Mouse (Mus musculus): ENCODE results near the gene Syngr1. TPM values are rescaled to one million over a fixed set of nuclear protein-coding genes. Genes with fewer than 3 reads are reported as not detected.
A peak's percentile ranks its signal among the peaks of the same experiment; 100 is the strongest.

Syngr1 gene
- total RNA-seq, 2 experiments from 2014 or later: 362 to 374 TPM

DNA sequence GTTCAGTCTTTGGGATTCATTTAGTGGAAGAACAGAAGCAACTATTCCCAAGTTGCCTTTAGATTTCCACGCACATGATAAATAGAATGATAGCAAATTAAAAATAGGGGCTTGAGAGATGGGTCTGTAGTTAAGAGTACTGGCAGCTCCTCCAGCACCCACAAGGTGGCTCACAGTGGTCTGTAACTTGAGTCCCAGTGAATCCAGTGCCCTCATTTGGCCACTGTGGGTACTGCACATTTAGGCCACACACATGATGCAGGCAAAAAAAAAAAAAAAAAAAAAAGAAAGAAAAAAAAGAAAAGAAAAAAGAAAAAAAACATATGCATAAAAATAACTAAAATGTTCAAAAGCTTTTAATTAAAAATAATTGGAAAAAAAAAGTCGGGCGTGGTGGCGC lies 2.5 kb upstream of the Syngr1 start:
- peak; percentile 97 to 98 for DNase-seq (ENCODE audit: low spot score in 2 of 2)

DNA sequence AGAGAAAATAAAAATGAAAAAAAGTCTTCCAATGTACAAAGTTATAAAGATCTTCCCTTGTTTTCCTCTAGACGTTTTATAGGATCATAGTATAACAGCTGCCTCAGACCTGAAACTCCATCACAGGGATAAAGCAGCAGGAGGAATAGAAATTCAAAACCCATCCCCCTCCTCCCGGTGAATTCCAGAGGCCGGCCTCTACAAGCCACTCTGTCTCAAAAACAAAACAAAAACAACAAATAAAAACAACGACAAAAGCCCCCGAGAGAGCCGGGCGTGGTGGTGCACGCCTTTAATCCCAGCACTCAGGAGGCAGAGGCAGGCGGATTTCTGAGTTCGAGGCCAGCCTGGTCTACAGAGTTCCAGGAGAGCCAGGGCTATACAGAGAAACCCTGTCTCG lies 979 bp upstream of the Syngr1 start:
- no peak for DNase-seq (ENCODE audit: low spot score in 2 of 2)

DNA sequence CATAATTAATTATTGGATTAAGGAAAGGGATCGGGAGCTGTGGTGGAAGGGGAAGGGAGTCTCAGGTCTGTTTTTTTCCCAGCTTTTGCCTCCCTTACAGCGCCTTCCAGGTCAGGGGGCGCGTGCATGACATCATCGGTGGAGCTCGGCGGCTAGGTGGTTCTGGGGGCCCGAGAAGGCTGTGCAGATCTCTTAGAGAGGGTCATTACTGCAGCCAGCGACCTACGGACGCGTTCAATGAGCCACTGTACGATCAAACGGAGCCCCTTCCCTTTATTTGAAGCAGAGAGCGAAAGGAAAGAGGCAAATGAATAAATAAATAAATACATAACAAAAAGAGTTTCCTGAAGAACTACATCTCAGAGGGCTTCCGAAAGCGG lies 403 bp upstream of the Syngr1 start:
- peak in 1 of 2 experiments; percentile 30 for DNase-seq (ENCODE audit: low spot score in 2 of 2)

DNA sequence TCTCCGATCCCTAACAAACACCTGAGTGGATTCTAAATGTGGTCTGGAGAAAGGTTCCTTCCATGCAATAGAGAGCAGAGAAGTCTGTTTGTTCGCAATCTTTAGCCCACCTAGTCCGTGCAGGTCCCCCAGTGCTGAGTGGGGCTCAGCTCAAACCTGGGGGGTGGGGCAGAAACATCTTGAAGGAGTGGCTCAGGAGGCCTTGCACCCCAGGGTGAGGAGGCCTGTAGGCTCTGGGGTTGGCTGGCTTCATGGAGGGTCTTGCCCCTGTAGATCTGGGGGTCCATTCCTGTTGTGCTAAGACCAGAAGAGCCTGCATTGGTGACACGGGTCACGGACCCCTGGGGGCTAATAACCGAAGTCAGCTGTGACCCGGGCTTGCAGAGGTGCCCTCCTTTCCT lies 907 bp downstream of the Syngr1 start:
- DNase-seq (ENCODE audit: low spot score in 2 of 2): no peak

DNA sequence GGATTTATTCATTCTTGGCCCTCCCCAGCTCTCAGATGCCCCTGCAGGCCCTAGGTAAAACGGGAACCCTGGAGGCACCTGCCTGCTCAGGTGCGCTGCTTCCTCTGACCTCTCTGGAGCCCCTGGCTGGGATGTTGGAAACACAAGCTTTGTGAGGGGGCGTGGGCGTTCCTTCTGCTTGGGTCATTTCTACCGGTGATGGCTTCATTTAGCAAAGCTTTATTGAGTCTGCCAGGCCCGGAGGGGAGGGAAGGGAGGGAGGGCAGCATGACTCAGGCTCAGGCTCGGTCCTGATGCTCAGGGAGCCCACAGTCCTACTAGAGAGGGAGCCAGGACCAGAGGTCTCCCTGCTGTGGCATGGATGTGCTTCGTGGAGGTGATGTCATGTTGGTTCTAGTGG lies 1.5 kb downstream of the Syngr1 start:
- DNase-seq (ENCODE audit: low spot score in 2 of 2): no peak

DNA sequence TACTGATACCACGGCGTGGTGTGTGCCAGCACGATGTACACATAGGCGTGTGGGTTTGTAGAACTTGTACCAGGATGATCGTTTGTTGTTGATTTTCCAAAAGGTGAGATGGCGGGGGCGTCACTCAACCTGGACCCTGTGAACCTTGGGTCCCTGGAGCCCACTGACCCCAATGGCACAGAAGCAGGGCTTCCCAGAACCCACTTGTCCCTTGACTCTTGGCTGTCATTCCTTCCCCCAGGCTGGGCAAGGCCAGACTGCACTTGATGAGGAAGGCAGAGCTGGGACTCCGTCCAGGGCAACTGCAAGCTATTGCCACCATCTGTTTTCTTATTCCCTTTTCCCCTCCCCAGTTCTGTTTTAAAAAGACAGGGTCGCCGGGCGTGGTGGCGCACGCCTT lies 3.1 kb downstream of the Syngr1 start:
- DNase-seq (ENCODE audit: low spot score in 2 of 2): no peak

DNA sequence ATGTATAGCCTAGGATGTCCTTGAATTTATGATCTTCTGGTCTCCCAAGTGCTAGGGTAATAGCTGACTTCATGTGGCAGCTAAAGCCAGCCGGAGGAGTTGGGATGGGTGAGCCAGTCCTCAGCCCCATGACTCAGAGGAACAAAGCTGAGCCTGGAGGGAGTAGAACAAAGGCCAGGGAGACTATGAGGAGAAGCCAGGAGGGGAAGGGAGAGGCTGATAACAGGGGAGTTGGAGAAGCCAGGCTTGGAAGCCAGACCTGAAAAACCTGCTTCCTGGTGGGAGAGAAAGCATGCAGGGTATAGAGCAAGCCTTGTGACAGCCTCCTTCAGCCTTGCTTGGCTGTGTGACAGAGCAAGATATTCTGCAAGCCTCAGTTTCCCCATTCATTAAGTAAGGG lies 4.5 kb downstream of the Syngr1 start:
- DNase-seq (ENCODE audit: low spot score in 2 of 2): no peak

DNA sequence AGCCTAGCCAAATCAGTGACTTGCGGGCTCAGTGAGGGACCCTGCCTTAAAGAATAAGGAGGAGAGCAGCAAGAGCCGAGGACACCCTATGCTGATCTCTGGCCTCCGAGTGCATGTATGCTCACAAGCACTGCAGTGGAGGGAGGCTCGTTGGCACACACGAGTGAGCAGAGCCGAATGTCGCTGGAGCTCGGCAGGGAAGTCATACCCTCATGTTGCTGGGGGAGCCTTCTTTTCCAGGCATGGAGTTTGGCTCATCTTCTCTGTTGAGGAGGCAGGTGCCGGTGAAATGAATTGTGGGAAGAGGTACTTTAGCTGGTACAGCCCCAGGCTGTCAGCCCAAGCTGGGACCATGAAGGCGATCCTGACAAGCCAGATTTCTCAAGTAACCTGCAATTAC lies 5.3 kb downstream of the Syngr1 start:
- no peak for DNase-seq (ENCODE audit: low spot score in 2 of 2)

DNA sequence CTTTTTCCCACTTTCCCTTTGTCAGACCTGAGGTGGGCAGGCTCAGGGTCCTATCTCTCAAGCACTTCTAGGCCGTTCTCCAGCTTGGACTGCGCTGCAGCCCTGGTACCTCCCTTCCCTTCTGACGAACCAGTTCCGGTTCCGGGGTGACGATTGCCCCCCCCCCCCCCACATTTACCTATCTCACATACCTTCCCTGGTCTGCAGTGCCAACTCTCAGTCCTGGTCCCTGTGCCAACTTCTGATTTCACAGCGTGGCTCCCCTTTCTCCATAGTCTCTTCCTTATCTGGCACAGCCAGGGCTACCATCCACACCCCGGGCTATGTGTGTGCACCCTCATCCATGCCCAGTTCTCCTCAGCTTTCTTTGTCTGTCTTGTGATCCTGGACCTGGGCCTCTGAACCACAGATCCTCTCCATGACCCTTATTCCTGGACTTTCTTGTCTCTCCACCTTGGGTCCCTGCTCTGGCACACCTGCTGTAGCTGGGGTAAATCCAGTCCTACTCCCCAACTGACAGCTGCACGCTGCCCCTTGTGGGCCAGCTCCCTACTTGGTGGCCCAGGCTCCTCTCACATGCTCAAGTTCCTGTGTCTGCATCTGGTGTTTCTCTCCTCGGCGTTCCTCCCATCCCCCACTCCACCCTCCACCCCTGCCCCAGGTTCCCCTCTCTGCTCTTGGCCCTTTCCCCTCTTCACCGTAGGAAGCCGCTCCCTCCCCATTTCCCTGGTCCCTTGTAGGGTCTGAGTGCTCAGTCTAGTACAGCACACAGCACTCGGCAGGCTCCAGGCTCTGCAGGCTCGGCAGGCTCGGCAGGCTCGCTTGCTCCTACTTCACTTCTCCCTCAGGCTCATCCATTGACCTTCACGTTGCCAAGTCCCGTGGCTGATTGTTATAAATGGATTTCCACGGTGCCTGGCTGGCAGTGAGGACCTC lies 6.1 kb downstream of the Syngr1 start:
- DNase-seq (ENCODE audit: low spot score in 2 of 2): no peak

DNA sequence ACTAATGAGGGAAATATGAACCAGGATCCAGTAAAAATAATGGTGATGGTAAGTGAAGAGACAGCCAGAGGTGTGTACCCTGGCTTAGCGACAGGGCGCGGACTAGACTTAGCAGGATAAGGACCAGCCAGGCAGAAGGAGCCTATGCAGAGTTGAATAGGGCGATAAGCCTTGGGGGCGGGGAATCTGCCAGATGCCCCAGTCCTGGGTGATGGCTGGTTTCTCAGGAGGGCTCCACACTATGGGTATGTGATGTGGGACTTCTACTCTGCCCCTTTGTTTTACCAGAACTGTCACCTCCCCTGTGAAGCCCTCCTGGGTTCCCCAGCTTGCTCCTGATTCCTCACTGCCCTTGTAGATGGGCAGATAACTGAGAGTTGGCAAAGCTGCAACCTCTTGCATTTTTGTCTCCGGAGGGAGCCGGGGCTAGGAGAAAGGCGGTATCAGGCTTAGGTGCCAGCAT lies 6.9 kb downstream of the Syngr1 start:
- no peak for DNase-seq (ENCODE audit: low spot score in 2 of 2)

DNA sequence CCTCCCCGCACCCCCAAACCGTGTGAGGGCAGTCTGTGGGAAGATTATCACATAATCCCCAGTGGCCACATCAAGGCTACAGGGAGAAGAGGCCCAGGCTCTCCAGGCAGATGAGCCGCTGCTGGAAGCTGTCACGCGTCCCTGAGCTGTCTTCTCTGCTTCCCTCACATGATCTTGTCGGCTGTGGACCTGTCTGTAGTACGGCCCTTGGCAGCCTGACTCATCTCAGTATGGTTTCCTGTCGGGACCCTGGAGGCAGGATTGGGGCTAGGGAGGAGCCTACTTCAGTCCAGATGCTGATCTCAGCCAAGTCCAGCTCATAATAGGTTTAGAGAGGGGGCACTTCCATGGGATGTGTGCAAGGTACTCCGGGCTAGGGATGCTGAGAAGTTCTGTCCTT lies 7.7 kb downstream of the Syngr1 start:
- DNase-seq (ENCODE audit: low spot score in 2 of 2): peak in 1 of 2 experiments; percentile 29

DNA sequence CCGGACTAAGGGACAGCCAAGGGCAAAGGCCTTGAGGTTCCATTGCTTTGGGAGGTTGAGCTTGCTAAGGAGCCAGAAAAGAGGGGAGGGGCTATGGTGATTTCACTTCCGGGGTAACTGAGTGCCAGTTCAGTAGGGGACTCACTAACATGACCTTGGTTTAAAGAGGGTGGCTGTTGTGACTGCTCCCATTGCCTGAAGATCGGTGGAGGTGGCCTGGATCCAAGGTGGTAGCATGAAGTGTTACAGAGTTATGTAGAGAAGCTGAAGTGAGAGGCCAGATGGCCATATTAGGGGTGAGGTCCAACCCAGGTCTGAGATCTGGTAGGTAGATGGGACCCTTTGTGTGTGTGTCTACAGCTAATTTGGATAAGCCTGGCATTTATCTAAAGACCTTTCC lies 8.3 kb downstream of the Syngr1 start:
- peak in 1 of 2 experiments; percentile 14 for DNase-seq (ENCODE audit: low spot score in 2 of 2)

DNA sequence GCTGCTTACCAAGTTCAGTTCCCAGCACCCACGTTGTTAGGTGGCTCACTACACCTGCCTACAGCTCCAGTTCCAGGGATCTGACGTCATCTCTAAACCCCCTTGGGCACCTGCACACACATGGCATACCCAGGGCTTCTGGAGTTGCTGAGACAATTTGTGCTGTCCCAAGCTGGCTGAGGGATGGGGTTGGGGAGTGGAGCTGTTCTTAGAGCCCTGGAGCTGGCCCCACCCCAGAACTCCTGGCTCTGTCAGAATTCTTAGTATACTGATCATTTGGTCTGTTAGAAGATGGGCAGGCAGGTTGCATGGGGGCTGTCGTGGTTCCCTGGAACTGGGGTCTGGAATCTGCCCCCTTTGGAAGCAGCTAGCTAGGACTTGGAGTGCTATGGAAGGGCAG lies 9.1 kb downstream of the Syngr1 start:
- DNase-seq (ENCODE audit: low spot score in 2 of 2): peak in 1 of 2 experiments; percentile 17

DNA sequence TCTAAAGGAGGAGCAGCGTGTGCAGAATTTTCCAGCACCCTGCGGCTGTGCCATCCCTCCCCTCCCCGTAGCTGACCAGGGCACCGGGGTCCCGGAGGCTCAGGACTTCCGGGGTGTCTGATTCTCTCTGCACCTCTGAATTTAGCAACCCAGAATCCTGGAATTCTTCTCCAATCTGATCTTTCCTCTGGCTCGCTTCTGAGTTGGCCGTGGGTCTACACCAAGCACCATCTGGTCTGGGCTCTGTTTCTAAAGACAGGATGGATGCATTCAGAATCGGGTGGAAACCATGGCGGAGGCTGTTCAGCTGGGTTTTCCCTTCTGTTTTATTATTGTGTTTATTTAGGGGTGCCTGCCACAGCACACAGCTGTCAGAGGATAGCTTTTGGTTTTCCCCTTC lies 9.7 kb downstream of the Syngr1 start:
- peak; percentile 58 for DNase-seq (ENCODE audit: low spot score in 2 of 2)

DNA sequence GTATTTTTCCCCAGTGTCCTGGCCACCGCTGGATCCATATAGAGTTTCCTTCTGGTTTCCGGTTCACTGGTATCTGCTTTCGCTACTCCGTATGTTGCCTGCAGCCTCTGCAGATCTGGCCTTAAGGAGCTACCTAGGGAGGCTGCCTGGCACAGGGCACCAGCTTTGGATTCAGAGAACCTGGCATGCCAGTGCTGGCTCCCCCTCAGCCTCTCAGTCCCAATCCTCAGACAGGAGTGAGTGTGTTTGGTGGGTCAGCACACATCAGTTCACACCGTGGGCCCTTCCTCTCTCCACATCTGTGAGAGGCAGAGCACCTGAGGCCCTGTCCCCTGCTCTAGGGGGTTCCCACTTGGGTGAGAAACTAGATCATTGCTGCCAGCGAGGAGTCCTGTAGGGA lies 10.4 kb downstream of the Syngr1 start:
- DNase-seq (ENCODE audit: low spot score in 2 of 2): peak in 1 of 2 experiments; percentile 13

DNA sequence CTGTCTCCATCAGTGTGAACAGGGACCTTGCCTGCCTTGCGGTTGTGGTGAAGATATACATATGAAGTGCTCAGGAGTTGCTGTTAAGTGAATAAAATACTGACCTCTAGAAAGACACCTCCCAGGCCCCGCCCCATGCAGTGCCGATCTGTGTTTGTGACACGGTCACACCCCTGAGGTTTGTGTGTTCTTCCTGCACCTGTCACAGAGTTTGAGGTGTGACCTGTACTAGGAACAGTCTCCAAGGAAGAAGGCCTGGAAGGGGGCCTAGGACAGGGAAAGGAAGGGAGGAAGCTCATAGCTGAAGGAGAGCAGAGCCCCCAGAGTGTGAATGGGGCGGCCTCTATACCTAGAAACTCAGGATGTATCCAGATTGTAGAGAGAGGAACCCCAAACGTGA lies 11.4 kb downstream of the Syngr1 start:
- no peak for DNase-seq (ENCODE audit: low spot score in 2 of 2)

DNA sequence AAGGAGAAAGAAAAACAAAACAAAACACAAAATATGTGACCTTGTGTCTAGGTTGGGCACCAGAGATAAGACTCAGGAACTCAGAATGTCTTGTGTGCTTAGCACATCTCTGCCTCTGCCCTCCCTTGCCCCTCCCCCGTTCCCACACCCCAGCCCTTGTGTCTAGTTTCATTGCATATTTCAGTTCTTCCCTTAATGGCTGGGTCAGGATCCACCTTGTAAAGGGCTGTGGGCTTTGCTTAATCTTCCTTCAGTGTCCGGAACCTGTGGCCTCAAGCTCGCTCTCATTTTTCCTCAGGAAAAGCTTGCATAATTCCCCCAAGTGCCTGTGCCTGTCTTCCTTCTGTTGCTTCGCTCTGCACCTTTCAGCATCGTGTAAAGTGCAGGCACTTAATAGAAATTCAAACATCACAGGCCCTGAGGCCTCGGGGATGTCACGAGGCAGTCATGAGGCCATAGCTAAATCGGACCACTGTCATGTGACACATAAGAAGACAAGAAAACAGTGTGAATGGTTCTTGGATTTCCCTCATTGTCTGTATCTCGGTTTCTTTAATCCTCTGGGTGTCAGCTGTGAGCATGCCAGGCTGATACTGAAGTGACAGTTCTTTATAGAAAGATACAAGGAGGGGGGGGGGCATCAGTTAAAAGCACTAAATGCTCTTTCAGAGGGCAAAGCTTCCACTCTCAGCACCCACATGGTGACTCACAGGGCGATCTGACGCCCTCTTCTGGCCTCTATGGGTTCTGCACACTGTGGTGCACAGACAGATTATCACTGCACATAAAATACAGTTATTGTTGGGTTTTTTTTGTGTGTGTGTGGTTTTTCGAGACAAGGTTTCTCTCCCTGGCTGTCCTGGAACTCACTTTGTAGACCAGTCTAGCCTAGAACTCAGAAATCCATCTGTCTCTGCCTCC lies 14.6 kb downstream of the Syngr1 start:
- DNase-seq (ENCODE audit: low spot score in 2 of 2): no peak

DNA sequence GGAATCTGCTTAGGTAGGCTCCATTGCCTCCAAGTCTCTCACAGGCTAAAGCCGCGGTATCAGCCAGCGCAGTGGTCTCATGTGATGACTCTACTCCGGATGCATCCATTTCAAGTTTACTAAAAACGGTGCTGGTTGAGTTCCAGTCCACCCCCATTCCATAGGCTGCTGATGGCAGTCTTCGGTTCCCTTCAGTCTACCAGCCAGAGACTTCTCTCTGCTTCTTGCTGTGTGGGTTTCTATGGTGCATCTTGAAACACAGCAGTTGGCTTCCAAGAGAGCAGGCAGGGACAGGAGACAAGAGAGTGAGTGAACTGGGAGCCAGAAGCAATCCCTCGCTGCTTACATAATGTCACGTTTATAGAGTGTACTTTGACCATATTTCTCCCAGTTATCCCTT lies 16.0 kb downstream of the Syngr1 start:
- DNase-seq (ENCODE audit: low spot score in 2 of 2): no peak

DNA sequence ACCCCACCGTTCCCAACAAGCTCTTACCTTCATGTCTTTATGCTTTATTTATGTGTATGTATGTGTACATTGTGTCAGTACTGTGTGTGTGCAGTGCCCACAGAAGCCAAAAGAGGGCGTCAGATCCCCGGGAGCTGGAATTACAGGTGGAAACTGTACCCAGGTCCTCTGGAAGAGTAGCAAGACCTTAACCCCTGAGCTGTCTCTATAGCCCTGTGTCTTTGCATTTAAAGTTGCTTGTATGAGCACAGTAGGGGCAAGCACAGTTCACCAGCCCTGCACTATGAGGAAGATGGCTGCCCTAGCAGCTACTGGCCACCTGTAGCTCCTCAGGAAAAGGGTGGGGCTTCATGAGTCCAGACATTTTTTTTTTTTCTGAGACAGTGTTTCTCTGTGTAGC lies 16.4 kb downstream of the Syngr1 start:
- no peak for DNase-seq (ENCODE audit: low spot score in 2 of 2)

DNA sequence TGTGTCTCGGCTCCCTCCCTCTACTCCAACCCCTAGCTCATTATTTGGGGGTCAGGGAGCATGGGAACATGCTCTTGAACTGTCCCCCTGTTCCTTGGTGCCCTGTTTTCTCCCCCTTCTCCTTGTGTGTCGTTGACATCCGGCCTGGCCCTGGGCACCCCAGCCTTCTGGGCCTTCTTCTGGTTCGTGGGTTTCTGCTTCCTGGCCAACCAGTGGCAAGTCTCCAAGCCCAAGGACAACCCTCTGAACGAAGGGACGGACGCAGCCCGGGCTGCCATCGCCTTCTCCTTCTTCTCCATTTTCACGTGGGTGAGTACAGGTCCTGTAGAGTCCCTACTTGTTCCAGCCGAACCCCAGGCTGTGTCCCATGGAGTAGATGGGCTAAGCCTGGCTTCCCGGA lies 20.3 kb downstream of the Syngr1 start:
- DNase-seq (ENCODE audit: low spot score in 2 of 2): no peak

DNA sequence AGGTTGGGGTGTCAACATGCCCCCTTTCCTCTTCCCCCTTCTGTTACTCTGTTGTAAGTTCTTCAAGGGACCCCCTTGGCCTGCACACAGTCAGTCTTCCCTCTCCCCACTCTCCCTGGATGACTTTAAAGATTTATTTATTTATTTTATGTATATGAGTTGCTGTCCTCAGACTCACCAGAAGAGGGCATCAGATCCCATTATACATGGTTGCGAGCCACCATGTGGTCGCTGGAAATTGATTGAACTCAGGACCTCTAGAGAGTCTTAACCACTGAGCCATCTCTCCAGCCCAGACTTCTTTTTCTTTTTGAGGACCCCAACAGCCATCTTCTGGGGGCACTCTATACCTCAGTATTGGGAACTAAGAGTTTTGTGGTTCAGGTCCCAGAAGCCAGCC lies 21.4 kb downstream of the Syngr1 start:
- no peak for DNase-seq (ENCODE audit: low spot score in 2 of 2)

DNA sequence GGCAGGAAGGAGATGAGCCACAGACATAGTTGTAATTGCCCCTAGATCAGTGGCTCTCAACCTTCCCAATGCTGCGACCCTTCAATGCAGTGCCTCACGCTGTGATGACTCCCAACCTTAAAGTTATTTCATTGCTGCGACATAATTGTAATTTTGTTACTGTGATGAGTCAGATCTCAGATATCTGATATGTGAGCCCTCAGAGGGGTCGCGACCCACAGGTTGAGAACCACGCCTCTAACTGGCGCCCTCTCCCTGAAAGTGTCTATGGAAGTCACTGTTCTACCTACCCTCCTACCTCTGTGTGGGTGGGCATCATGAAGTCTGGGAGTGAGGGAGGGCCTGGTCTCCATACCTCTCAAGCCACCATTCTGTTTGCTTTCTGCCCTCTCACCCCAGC lies 23.3 kb downstream of the Syngr1 start:
- DNase-seq (ENCODE audit: low spot score in 2 of 2): no peak
